Mouse (Mus musculus): ENCODE data around the gene Pex11g. TPM values are rescaled to one million over a fixed set of nuclear protein-coding genes. Genes with fewer than 3 reads are reported as not detected.

The Pex11g gene
- polyA plus RNA-seq, 1 experiment from 2014 or later: 4.5 TPM

Other genes starting within 250 kb of the Pex11g start
- 21.9 and 26.3 TPM in 2 replicates for gene Insr, start 188.1 kb downstream of the Pex11g start, polyA plus RNA-seq (2016; fragmentation: Nextera tagmentation; extraction: Ambion mirVana)
- gene A430078G23Rik, start 114.3 kb downstream of the Pex11g start, polyA plus RNA-seq (2016; fragmentation: Nextera tagmentation; extraction: Ambion mirVana): not detected in 2 replicates
- gene Arhgef18, start 74.7 kb downstream of the Pex11g start, polyA plus RNA-seq (2016; fragmentation: Nextera tagmentation; extraction: Ambion mirVana): 10.3 and 11.8 TPM in 2 replicates
- gene Tex45, start 3.2 kb upstream of the Pex11g start, polyA plus RNA-seq (2016; fragmentation: Nextera tagmentation; extraction: Ambion mirVana): not detected in 2 replicates
- gene Zfp358, start 25.5 kb upstream of the Pex11g start, polyA plus RNA-seq (2016; fragmentation: Nextera tagmentation; extraction: Ambion mirVana): 69.4 and 80.0 TPM in 2 replicates
- gene Mcoln1, start 32.8 kb upstream of the Pex11g start, polyA plus RNA-seq (2016; fragmentation: Nextera tagmentation; extraction: Ambion mirVana): 62.0 and 69.6 TPM in 2 replicates
- 20.0 and 22.2 TPM in 2 replicates for gene Pnpla6, start 47.7 kb upstream of the Pex11g start, polyA plus RNA-seq (2016; fragmentation: Nextera tagmentation; extraction: Ambion mirVana)
- 9.8 and 11.2 TPM in 2 replicates for gene C330021F23Rik, start 100.3 kb upstream of the Pex11g start, polyA plus RNA-seq (2016; fragmentation: Nextera tagmentation; extraction: Ambion mirVana)
- 10.4 and 14.3 TPM in 2 replicates for gene Camsap3, start 119.6 kb upstream of the Pex11g start, polyA plus RNA-seq (2016; fragmentation: Nextera tagmentation; extraction: Ambion mirVana)
- 76.5 and 77.0 TPM in 2 replicates for gene Xab2, start 153.6 kb upstream of the Pex11g start, polyA plus RNA-seq (2016; fragmentation: Nextera tagmentation; extraction: Ambion mirVana)
- 94.0 and 97.3 TPM in 2 replicates for gene Pet100, start 153.9 kb upstream of the Pex11g start, polyA plus RNA-seq (2016; fragmentation: Nextera tagmentation; extraction: Ambion mirVana)
- gene Pcp2, start 157.9 kb upstream of the Pex11g start, polyA plus RNA-seq (2016; fragmentation: Nextera tagmentation; extraction: Ambion mirVana): 0.22 and 0.27 TPM in 2 replicates
- 30.3 and 35.4 TPM in 2 replicates for gene Stxbp2, start 163.3 kb upstream of the Pex11g start, polyA plus RNA-seq (2016; fragmentation: Nextera tagmentation; extraction: Ambion mirVana)
- gene Retn, start 188.1 kb upstream of the Pex11g start, polyA plus RNA-seq (2016; fragmentation: Nextera tagmentation; extraction: Ambion mirVana): 0.20 and 0.21 TPM in 2 replicates
- gene Mcemp1, start 198.1 kb upstream of the Pex11g start, polyA plus RNA-seq (2016; fragmentation: Nextera tagmentation; extraction: Ambion mirVana): 0.07 and 0.15 TPM in 2 replicates
- gene Fcor, start 204.7 kb upstream of the Pex11g start, polyA plus RNA-seq (2016; fragmentation: Nextera tagmentation; extraction: Ambion mirVana): 9.2 and 10.0 TPM in 2 replicates
- gene Trappc5, start 208.6 kb upstream of the Pex11g start, polyA plus RNA-seq (2016; fragmentation: Nextera tagmentation; extraction: Ambion mirVana): 47.2 and 48.8 TPM in 2 replicates
- 0.11 and 0.22 TPM in 2 replicates for gene Fcer2a, start 226.5 kb upstream of the Pex11g start, polyA plus RNA-seq (2016; fragmentation: Nextera tagmentation; extraction: Ambion mirVana)

Data from midbrain, embryonic 10.5 days (tissue).